ENCODE assay signal across 11 mouse cellular contexts in the genomic region with DNA sequence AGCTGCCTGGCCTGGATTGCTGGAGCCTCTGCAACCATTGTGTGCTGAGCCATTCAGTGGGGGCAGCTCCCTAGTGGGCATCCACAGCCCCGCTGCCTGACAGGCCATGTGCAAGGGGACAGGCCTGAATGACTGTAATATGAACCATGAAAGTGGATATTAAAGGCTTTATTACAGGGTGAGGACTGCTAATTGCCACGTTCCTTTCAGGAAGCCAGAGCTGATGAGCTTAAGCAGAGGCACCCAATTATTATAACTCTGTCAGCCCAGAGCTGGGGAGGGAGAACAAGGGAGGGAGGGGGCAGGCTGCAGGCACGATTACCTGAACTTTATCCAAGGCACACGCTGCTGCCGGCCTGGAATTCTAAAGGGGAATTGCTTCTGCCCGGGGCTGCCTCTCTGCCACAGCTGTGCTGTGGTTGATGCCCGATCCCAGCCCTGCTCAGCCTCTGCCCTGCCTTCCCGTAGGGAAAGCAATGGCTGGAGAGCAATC.
DNase-seq lines count a peak whose midpoint lies in the region; ATAC-seq and TF ChIP-seq lines count a peak whose summit lies in the region.
"Had no signal": no experiment of that assay in that cellular context is flagged by ENCODE, and none has a peak within 500 bp of the region (broad histone marks: within the 10 kb centered on the region; RNA-seq: fewer than 3 reads in every experiment).

No protein-coding gene starts in this region.

- H3K4me1 ChIP-seq in forebrain, embryonic 10.5 days, result peaks cover 26% of the 10 kb centered on the region
- peaks cover 17% of the 10 kb centered on the region for H3K4me1 ChIP-seq in hindbrain, embryonic 15.5 days (replicated peaks)
- H3K4me1 ChIP-seq in midbrain, postnatal 0 days (ENCODE audit: insufficient read depth, low read length), result peaks cover 7% of the 10 kb centered on the region; the same call in 1 of the 2 replicates
- H3K4me1 ChIP-seq: liver, embryonic 15.5 days; megakaryocyte, embryonic 14.5 days had no signal

- no peak overlapping the region for H3K9ac ChIP-seq in hindbrain, embryonic 15.5 days
- H3K9ac ChIP-seq in midbrain, postnatal 0 days (replicated peaks; ENCODE audit: low read length, poor library complexity, severe bottlenecking), result no peak overlapping the region
- H3K9ac ChIP-seq: liver, embryonic 15.5 days had no signal

- peak; percentile 51; the same call in 1 of the 2 replicates for ATAC-seq in hindbrain, embryonic 15.5 days (ENCODE audit: low FRiP score, low read depth)
- ATAC-seq in midbrain, postnatal 0 days (ENCODE audit: low FRiP score), result no peak
- no peak for ATAC-seq in CD4-positive, CD25-positive, alpha-beta regulatory T cell, adult 4 months

- H3K4me3 ChIP-seq in forebrain, embryonic 10.5 days, result 0 out of 2 replicates have a peak overlapping the region, but pooled peaks have one; percentile 6
- H3K4me3 ChIP-seq in hindbrain, embryonic 15.5 days, result no peak overlapping the region
- no peak overlapping the region for H3K4me3 ChIP-seq in midbrain, postnatal 0 days (ENCODE audit: low read depth, low read length)
- H3K4me3 ChIP-seq: liver, embryonic 15.5 days; megakaryocyte, embryonic 14.5 days had no signal

- peak; percentile 28 for DNase-seq in brain, embryonic 18.5 days (ENCODE audit: low read depth, low spot score)
- peak; percentile 24 for DNase-seq in forebrain, embryonic 10.5 days (ENCODE audit: extremely low spot score, low spot score)
- DNase-seq in midbrain, postnatal 0 days (ENCODE audit: low spot score), result peak; percentile 28
- DNase-seq in right cerebral cortex, postnatal 25 days, result no peak
- no peak for DNase-seq in urinary bladder, postnatal 4 days (ENCODE audit: low spot score in 2 of 2)
- DNase-seq: gastrocnemius, postnatal 10 days; kidney, adult 11 months had no signal

- H3K9me3 ChIP-seq in forebrain, embryonic 10.5 days, result no peaks in the 10 kb centered on the region
- no peaks in the 10 kb centered on the region for H3K9me3 ChIP-seq in hindbrain, embryonic 15.5 days
- H3K9me3 ChIP-seq in midbrain, postnatal 0 days (ENCODE audit: low read length), result no peaks in the 10 kb centered on the region
- H3K9me3 ChIP-seq: liver, embryonic 15.5 days had no signal

- H3K27me3 ChIP-seq in forebrain, embryonic 10.5 days (ENCODE audit: poor library complexity, severe bottlenecking), result peaks cover 31% of the 10 kb centered on the region
- no peaks in the 10 kb centered on the region for H3K27me3 ChIP-seq in hindbrain, embryonic 15.5 days
- peaks cover 5% of the 10 kb centered on the region; the same call in 1 of the 2 replicates for H3K27me3 ChIP-seq in midbrain, postnatal 0 days (ENCODE audit: insufficient read depth, low read length)
- H3K27me3 ChIP-seq: liver, embryonic 15.5 days had no signal

- TF ChIP-seq CTCF in midbrain, postnatal 0 days (IDR thresholded peaks at IDR 0.05), result no peak

- no peak overlapping the region for H3K4me2 ChIP-seq in hindbrain, embryonic 15.5 days
- H3K4me2 ChIP-seq in midbrain, postnatal 0 days (ENCODE audit: low read depth, low read length, poor library complexity, severe bottlenecking), result no peak overlapping the region
- H3K4me2 ChIP-seq: liver, embryonic 15.5 days had no signal

- 34% methylated on average over 8 of the region's 8 CpGs for WGBS in forebrain, embryonic 10.5 days
- WGBS in hindbrain, embryonic 15.5 days, result 21% methylated on average over 8 of the region's 8 CpGs
- WGBS in midbrain, postnatal 0 days, result 13% methylated on average over 8 of the region's 8 CpGs

- H3K36me3 ChIP-seq in forebrain, embryonic 10.5 days (replicated peaks), result no peaks in the 10 kb centered on the region
- no peaks in the 10 kb centered on the region for H3K36me3 ChIP-seq in hindbrain, embryonic 15.5 days
- H3K36me3 ChIP-seq in midbrain, postnatal 0 days (ENCODE audit: insufficient read depth, low read length), result no peaks in the 10 kb centered on the region
- H3K36me3 ChIP-seq: liver, embryonic 15.5 days had no signal

- H3K27ac ChIP-seq in forebrain, embryonic 10.5 days, result peak overlapping the region; percentile 76
- H3K27ac ChIP-seq in hindbrain, embryonic 15.5 days (replicated peaks), result peak overlapping the region; percentile 39; the same call in 1 of the 2 replicates
- no peak overlapping the region; the same call in 1 of the 2 replicates for H3K27ac ChIP-seq in midbrain, postnatal 0 days (ENCODE audit: low read depth, low read length)
- H3K27ac ChIP-seq: liver, embryonic 15.5 days had no signal

Comparison
In these comparisons a context has a peak if more than half of its experiments do, and no peak if none do; other contexts are left out.
1. DNase-seq: peak in brain, embryonic 18.5 days (single experiment), forebrain, embryonic 10.5 days (single experiment) and midbrain, postnatal 0 days (single experiment); none in right cerebral cortex, postnatal 25 days (single experiment) and urinary bladder, postnatal 4 days (0 of 2).